Mouse (Mus musculus): ENCODE results near the gene Tinagl1.

- TF ChIP-seq GATA1 (IDR thresholded peaks at IDR 0.05; ENCODE audit: borderline replicate concordance, low read length) (no peak), FLI1 (IDR thresholded peaks at IDR 0.05; ENCODE audit: low read length) (no peak)
These were observed 24.1 kb upstream of the Tinagl1 start for GRCm38 (mm10) chr4:130198694-130199670.

Measured in megakaryocyte, embryonic 14.5 days (primary cell).